Mouse (Mus musculus): ENCODE data around the gene Gm20715. TPM values are rescaled to one million over a fixed set of nuclear protein-coding genes. Genes with fewer than 3 reads are reported as not detected.

The Gm20715 gene
- polyA plus RNA-seq (2012; rRNA removed), result 0.20 and 0.25 TPM in 2 replicates

DNA sequence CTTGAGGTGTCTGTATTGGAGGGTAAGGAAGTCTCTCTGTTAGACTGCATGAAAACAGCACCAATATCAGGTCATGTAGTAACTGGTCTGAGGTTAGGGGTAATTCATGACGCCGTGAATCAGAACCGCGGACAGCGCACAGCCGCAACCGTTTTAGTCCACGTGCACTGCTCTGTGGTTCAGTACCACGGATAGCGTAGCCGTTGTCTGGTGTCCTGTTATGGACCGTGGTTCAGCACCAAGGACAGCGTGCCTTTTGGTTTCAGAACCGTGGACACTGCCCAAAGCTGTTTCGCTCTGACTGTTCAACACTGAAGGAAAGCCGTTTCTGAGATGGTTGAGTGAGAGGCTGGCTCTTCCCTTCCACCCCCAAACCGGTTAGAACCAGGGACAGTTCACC lies at the start of gene Gm20715:
Gene Gm20715, plus strand, starts transcription at position 235 of the 400 bp plus-strand sequence.

DNA sequence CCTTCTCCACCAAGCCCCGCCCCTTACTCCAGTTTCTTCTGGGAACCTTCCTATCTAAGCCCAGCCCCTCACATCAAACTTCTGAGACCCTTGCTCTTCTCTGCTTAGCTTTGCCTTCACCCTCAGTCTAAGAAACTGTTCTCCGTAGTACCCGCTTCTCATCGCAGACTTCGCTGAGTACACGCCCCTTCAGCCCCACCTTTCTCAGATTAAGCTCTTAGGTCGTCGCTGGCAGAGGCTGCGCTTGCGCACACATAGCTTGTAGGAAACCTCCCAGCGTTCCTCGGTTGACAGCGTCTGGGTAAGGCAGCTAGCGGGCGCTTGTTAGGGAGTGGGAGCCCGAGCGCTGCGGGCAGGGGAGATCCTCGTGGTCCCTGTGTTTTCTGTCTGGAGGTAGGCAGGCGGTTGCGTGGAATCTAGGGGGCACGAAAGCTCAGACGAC lies 47.0 kb upstream of the Gm20715 start, which contains the start of gene Zfp78:
Gene Zfp78, plus strand, starts transcription at position 234 of the 442 bp plus-strand sequence.

DNA sequence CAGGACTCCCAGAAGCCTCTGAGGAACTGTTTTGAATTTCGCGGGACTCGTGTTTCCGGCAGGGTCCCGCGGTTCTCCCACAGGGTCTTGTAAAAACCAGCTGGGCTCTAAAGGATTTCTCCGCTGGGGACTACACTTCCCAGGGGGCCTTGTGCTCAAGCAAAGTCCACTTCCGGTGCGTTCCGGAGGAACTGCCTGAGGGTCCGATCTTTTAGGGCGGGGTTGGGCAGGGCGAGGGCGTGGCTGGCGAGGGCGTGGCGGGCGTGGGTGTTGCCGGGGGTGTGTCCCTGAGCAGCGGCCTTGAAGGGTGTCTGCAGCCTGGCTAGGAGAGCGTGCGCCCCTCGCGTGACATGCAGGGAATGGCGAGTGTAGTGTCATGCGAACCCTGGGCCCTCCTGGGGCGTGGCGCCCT lies 27.0 kb upstream of the Gm20715 start, which contains the start of gene Zfp28:
Gene Zfp28, plus strand, starts transcription at position 252 of the 412 bp plus-strand sequence.

DNA sequence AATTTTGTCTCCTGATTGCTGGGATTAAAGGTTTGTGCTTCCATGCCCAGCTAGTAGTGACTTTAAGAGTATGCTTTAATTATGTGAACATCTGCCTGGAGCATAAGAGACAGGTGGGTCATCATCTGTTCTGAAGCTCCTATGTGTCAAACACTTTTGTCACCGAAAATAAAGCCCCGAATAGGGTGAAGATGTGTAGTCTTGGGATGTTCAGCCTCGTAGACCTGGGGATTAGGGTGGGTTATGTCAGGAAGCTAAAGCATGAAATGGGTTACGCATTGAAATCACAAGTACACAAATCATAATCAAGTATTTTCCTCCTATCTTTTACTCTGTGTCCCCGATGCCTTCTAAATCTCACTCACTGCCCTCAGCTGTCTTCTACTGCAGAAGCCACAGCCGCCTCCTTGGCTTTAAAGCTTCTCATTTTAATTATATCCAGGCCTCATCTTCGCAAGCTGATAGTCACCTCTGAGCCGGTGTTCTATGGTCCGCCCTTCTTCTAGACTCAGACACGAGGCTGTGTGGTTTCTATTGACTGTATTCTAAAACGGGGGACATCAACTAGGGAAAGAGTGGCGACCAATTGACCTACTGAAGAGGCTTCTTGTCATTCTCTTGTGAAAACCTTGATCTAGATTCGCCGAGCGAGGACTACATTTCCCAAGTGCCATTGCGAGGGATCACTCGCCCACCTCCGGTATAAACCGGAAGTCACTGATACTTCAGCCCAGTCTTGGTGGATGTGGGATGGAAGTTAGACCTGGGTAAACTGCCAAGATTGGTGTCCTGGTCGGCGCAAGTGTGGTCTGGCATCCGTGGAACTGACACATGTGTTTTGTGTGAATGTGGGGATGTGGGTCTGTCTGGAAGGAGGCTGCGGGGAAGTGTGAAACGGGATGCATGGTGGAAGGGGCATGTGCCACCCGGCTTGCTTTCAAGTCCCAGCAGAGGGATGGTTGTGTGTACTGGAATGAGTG lies 11.8 kb upstream of the Gm20715 start, which contains the start of gene Smim17:
Gene Smim17, plus strand, starts transcription at position 720 of the 980 bp plus-strand sequence.

DNA sequence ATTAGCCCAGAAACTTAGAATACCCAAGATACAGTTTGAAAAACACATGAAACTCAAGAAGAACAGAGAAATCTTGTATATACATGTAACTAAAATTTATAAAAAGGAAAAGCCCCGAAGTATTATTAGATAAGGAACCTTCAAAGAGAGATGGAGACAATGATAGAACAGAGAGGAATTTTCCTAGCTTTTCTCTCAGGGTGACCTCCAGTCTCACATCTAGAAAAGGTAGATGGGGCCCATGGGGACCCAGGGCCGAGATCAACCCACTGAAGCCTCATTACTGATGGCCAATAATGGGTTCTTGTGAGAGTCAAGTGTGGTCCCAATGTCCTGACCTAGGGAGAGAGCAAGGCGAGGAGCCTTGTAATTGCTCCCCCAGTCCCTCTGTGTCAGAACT lies 28.3 kb downstream of the Gm20715 start, which contains the start of gene Olfr1344:
Gene Olfr1344, plus strand, starts transcription at position 301 of the 400 bp plus-strand sequence.

DNA sequence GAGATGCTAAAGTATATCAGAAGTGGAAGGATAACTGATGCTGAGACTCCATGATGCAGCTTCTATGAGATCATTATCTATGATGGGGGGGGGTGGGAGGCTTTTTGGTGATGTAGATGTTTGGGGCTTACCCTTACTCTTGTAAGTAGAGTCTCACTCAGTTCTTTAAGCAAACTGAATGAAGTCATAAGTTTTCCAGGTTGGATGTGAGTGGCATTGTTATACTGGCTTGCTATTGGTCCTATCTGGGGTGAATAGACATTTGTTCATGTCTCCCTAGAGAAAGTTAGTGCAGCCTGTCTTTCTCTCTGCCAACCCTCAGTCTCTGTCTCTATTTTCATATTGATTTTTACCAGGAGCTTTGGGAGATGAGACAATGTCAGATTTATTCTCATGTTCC lies 45.8 kb downstream of the Gm20715 start, which contains the start of gene Olfr1336:
Gene Olfr1336, plus strand, starts transcription at position 301 of the 400 bp plus-strand sequence.

DNA sequence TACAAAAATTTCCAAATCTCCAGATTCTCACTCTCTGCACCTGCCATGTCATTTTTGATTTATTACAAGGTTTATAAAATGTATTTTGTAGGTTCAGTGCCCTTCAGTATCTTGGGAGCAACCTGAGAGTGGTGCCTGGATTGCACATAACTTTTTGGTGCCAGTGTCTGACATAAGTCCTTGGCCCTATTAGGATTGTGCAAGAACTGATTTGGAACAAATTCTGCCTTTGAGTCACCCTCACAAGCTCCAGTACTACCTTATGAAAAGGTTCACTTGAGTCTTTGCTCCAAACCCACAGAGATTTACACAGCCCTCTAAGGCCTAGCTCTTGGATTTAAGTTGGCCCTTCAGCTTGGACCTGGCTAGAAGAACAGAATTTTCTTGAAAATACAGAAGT lies 56.9 kb downstream of the Gm20715 start, which contains the start of gene Olfr1346:
Gene Olfr1346, plus strand, starts transcription at position 151 of the 400 bp plus-strand sequence.

DNA sequence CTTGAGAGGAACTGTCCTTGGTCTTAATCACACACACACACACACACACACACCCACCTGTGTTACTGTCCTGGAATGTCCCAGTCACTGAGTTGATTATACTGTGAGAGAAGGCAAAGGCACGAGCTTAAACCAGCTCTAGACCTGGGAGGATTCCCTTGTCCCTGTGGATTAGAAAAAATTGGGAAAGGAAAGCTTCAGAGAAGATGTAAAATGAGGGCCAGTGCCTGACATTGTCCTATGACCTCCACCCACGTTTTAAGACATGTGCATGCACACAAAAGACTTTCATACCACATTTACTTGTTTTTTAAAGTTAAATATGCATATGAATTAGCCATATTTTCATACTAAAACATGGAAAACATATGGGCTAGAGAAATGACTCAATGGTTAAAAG lies 76.8 kb downstream of the Gm20715 start, which contains the start of gene Olfr5:
Gene Olfr5, minus strand, starts transcription at position 101 of the 400 bp plus-strand sequence.

Other genes with a start within 250 kb of the Gm20715 start
- 69.2 and 77.8 TPM in 2 replicates for gene Zfp444, start 238.1 kb upstream of the Gm20715 start, polyA plus RNA-seq (2012; rRNA removed)
- not detected in 2 replicates for gene Galp, start 213.2 kb upstream of the Gm20715 start, polyA plus RNA-seq (2012; rRNA removed)
- not detected in 2 replicates for gene Zscan5b, start 188.0 kb upstream of the Gm20715 start, polyA plus RNA-seq (2012; rRNA removed)
- 0.20 TPM in 1 of 2 replicates, not detected in the other for gene Epp13, start 157.6 kb upstream of the Gm20715 start, polyA plus RNA-seq (2012; rRNA removed)
- gene Zfp667, start 123.7 kb upstream of the Gm20715 start, polyA plus RNA-seq (2012; rRNA removed), result 7.8 and 8.1 TPM in 2 replicates
- gene Zfp583, start 79.0 kb upstream of the Gm20715 start, polyA plus RNA-seq (2012; rRNA removed), result 9.2 and 10.7 TPM in 2 replicates
- 3.1 and 3.6 TPM in 2 replicates for gene Gm3854, start 66.5 kb upstream of the Gm20715 start, polyA plus RNA-seq (2012; rRNA removed)
- 3.2 and 3.7 TPM in 2 replicates for gene Zfp78, start 47.0 kb upstream of the Gm20715 start, polyA plus RNA-seq (2012; rRNA removed)
- gene Zfp28, start 27.0 kb upstream of the Gm20715 start, polyA plus RNA-seq (2012; rRNA removed), result 16.5 and 17.0 TPM in 2 replicates
- 4.9 and 6.5 TPM in 2 replicates for gene Smim17, start 11.6 kb upstream of the Gm20715 start, polyA plus RNA-seq (2012; rRNA removed)
- gene Olfr1344, start 28.4 kb downstream of the Gm20715 start, polyA plus RNA-seq (2012; rRNA removed), result 0.21 and 0.23 TPM in 2 replicates
- gene Olfr1336, start 45.9 kb downstream of the Gm20715 start, polyA plus RNA-seq (2012; rRNA removed), result not detected in 2 replicates
- not detected in 2 replicates for gene Olfr1346, start 56.8 kb downstream of the Gm20715 start, polyA plus RNA-seq (2012; rRNA removed)
- not detected in 2 replicates for gene Olfr5, start 76.7 kb downstream of the Gm20715 start, polyA plus RNA-seq (2012; rRNA removed)
- gene Olfr1347, start 89.5 kb downstream of the Gm20715 start, polyA plus RNA-seq (2012; rRNA removed), result not detected in 2 replicates
- not detected in 2 replicates for gene Olfr1348, start 98.5 kb downstream of the Gm20715 start, polyA plus RNA-seq (2012; rRNA removed)
- 0.04 TPM in 2 replicates for gene Olfr1349, start 112.7 kb downstream of the Gm20715 start, polyA plus RNA-seq (2012; rRNA removed)
- not detected in 2 replicates for gene Olfr1350, start 154.6 kb downstream of the Gm20715 start, polyA plus RNA-seq (2012; rRNA removed)

Measured in central nervous system, embryonic 14 days (tissue).